Mouse (Mus musculus): Measurements from ENCODE around the gene Rnf144b.

DNA sequence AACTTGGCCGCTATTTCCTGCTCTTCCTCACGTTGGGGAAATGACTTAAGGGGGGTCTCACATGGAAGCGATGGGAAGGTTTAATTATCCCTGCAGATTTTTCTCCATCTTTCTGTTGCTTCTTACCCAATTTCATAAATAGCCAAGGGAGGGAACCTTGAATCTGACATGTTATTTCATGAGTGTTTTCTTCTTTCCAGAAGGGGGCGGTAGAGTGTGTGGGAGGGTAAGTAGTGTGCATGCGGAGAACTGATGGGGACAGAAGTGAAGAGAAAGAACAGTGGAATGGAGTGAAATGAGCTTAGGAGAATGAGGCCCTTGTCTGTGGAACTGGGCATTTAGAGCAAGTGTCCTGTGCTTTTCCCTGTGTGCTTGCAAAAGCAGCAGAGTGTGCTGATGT is 43.7 kb upstream of the Rnf144b start:
- TF ChIP-seq CTCF (IDR thresholded peaks at IDR 0.05) (peak; percentile 45), POLR2A (IDR thresholded peaks at IDR 0.05; ENCODE audit: insufficient read depth, low read depth, low read length) (no peak), EP300 (IDR thresholded peaks at IDR 0.05; ENCODE audit: insufficient read depth, low read depth, low read length) (no peak)

Measured in heart, adult 2 months (tissue).